Mouse (Mus musculus) left cerebral cortex, adult 9 months (tissue): ENCODE data around the gene Arid5b.
"Not testable (repeated sequence)": the region's sequence is repeated elsewhere in the genome, so short reads cannot be mapped to it uniquely, and the experiment has no call there.

Experiments
- DNase-seq, 2 experiments: peaks; one replicate each; pipeline ENCODE4 v3.0.0; 2022; ENCODE audit warnings: low spot score in 2 of 2

The Arid5b gene

DNA sequence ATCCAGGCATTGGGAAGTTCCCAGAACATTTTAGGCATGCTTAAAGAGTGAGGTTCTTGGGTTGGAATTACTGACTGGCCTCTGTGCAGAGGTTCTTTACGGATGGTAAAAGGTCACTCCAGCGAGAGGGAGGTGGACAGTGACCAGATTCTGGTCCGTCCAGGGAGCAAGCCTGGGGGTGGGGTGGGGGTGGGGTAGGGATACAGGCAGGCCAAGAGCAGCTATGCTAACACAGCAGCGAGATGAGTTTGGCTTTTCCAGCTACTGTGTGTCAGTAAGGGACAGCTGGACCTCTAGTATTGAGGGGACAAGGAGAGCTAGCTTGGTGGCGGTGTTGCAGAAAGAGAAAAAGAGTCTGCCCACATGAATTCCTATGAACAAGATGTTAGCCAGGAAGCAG lies 167.9 kb downstream of the Arid5b start:
- no peak for DNase-seq

DNA sequence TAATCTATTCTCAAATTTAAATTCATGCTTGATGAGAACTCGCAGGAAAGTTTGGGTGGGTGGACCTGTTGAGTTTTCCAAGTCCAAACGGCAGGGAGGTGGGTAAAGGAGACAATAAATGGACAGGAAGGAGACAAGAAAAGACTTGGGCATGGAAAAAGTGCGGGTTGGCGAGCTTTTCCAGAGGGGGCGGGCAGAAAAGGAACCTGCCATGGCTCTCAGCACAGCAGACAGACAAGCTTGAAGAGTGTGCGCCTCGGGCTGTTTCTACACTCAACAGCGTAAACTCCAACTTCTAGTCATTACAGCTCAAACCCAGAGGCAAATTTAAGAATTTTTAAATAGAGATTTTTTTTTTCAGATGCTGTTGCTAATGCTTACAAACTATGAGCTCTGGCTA lies 168.4 kb downstream of the Arid5b start:
- DNase-seq, result no peak

DNA sequence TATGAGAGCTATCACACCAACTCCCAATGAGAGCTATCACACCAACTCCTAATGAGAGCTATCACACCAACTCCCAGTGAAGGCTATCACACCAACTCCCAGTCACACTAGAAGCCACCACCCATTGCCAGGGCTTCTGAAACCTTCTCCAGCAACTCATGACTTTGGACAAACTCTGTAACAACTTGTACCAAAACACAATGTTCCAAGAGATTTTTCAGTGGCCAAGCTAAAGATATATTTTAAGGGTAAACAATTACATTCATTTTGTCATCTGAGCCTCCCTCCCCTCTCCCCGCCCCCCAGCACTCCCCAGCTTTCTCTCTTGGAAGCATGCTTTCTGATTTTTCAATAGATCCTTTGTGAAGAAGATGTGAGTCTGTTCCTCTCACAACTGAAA lies 168.9 kb downstream of the Arid5b start:
- no peak for DNase-seq

DNA sequence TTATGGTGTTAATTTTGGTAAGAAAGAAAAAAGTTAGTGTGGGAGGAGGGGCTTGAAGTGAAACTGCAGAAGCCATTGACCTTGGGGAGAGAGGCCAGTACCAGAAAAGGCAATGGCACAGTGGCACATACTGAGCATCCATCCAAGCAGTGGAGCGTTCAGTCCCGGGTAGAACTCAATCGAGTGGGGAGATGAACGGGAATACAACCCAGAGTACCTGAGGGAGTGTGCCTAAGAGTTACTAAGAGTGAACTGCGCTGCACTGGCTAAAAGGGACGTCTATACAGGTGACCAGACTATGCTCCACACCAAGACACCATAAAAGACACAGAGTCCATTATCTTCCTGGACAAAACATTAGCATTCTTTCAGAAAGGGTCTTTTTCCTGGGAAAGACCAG lies 170.8 kb downstream of the Arid5b start:
- no peak for DNase-seq

DNA sequence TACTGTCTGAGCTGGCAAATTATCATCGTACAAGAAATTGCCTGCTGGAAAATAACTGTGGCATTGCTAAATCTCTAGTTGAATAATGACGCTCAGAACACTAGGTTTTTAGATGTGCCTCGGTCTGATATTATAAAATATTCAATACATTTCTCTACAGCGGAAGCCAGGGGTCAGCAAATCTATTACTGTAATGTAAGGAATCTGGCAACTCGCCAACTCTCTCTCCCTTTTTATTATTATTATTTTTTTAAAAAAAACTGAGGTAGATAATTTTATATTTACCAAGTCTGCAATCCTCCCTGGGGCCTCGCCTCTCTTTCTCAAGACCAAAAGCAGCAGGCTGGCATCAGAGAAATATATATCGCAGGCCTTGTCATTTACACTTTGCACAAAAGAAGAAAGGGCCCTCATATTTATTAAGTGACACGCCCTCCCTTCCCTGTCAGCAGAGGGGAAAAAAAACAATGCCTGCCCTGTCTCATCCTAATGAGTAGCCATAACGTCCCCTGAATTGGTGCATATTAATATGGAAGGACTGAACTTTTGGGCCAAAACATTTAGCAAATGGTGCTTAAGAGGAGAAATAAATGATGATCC lies 172.1 kb downstream of the Arid5b start:
- DNase-seq, result no peak

DNA sequence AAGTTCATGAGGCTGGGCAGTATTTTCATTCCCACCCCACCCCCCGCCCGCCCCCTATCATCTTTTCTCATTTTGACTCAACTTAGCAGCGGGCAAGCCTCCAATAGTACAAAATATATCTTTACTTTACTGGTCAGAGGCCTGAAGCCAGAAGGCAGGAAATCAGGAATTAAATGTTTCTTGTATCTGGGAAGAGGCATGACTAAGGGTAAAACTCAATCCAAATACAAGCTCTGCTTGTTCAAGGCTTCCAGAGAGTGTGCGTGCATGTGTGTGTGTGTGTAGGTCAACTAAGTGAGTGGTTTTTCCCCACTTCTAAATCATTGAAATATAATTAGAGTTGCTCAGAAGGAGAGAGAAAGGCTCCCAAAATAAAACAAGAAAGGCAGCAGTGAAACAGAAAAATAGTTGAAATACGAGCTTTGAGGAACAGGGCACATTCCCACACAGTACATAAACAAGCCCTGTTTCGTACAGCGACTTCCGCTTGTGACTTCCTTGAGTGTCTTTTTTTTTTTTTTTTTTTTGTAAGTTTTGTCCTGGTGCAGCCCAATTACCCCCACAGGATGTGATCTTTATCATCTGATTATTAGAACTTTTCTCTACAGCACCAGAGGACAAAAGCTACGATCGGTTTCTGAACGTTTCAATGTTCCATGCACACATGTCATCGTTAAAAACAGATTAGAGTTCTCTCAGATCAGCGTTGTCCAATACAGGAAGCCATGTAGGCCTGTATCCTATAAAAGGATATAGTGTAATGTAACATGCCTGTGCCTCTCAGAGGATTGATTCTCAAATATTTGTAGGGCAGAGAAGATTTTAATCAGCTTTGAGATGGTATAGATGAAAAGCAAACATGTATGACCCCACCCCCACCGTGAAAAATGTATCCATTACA lies 173.4 kb downstream of the Arid5b start:
- no peak for DNase-seq

DNA sequence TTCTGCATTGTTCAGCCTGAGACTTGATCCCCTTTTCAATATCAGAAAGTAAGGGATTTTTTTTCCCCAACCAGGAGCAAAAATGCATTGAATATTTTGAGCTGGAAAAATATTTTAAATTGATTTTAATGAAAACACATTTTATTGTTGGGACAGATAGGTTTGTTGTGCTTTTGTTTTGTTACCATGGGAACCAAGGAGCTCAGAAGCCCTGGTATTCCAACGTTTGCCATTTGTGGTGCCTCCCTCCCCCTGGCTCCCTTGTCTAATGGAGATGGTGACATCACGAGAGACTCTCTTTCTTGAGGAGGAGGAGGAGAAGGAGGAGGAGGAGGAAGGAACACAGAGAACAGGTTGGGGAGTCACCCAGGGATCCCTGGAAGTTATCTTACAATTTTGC lies 174.1 kb downstream of the Arid5b start:
- no peak for DNase-seq

DNA sequence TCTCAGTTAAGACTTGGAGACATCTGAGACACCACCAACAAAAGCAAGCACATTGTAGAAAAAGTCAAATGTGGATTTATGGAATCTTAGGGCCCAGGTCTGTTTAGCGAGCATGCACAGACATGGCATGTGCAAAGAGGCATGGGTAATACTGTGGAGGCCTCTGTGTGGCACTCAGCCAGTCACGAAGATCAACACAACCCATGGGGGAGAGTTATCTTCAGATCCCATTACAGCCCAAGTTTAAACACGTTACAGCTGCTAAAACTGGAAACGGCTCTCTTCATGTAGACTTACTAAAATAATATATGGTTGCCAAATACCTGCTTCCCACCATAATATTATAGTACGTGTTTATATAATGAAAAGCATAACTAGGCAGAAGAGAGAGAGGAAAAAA lies 174.6 kb downstream of the Arid5b start:
- no peak for DNase-seq

DNA sequence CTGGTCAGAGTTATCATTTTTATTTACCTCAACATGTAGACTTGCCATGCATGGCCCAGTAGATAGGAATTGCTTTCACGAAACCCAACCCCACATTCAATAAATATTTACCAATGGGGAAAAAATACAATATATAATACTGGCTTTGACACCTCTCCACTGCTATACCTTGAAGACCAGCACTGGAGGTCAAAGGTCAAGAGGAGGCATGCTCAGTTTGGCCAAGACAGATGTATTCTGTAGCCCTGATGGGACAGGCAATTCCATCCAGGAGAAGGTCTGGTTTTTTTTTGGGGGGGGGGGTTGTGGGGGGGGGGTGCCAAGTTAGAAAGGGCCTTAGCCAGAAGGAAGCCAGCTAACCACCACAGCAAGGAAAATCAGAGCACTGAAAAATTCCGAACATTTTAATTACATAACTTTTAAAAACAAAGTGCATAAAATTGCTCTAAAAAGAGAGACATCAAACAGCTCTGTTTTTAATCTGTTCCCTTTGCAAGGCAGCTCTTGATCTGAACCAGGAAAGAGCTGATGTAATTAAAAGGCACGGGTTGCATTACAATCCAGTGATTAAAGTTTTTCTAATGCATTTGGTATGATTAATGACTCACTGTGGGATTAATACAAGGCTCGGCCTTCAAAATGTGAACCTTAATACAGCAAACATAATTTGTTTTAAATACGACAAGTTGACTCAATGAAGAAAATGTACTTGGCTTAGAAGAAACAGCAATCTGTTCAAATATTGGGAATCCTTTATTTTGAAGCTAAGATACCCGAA lies 175.3 kb downstream of the Arid5b start:
- no peak for DNase-seq

DNA sequence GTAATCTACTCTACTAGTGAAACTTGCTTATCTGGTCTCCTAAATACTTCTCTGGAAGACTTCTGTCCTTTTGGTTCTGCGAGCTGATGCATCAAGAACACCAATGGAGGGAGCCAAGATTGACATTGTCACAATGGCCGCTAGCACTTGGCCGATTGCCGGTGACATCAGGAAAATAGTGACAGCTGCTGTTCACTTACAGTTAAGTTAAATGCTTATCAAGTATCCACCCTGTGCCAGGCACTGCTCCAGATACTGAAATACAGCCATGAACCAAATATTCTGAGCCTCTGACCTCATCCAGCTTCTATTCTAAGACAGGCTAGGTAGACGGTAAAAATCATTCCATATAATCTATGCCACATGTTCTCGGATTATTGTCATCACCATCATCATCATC lies 176.0 kb downstream of the Arid5b start:
- no peak for DNase-seq

DNA sequence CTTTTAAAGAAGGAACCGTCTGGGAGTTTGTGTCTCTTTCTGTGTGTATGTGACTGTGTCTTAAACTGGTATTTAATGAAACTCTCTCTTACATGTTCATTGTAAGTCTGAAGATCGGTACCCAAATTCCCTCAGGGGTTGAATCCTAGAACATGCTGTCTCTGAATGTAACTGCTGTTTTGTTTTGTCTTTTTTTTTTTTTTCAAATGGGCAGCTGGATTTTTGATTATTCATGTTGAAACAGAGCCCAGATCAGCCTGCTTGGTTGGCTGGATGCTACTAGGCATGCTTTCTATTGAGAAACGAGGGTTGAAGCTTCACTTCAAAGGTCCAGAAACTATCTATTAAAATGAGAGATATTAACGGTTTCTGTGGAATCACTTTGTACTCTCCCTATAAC lies 177.3 kb downstream of the Arid5b start:
- DNase-seq, result no peak

DNA sequence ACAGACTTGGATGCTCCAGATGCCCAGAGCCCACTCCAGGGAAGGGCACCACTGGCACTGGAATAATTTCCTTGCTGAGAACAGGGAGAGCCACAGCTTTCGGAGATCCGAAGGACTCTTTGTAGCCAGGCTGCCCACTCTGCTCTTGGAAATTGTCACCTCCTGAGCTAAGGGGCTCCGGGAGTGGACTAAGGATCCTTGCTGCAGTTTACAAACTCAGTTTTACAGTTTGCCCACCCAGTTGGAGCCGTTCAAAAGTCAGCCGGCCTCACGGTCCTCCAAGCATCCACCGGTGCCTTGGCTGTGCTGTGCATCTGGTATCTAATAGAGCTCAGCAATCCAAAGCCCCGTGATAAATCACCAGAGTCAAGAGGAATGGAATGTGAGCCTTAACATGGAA lies 178.0 kb downstream of the Arid5b start:
- DNase-seq, result no peak

DNA sequence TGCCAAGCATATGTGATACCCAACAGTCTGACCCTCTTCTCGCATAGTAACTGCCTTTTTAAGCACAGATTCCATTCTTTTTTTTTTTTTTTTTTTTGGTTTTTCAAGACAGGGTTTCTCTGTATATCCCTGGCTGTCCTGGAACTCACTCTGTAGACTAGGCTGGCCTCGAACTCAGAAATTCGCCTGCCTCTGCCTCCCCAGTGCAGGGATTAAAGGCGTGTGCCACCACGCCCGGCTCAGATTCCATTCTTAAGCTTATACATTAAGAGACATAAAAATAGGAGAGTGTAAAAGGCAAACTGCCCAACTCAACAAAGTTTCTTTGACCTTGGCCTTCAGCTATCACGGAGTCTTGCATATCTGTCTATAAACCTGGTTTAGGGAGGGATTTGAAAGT lies 178.7 kb downstream of the Arid5b start:
- not testable (repeated sequence) for DNase-seq

DNA sequence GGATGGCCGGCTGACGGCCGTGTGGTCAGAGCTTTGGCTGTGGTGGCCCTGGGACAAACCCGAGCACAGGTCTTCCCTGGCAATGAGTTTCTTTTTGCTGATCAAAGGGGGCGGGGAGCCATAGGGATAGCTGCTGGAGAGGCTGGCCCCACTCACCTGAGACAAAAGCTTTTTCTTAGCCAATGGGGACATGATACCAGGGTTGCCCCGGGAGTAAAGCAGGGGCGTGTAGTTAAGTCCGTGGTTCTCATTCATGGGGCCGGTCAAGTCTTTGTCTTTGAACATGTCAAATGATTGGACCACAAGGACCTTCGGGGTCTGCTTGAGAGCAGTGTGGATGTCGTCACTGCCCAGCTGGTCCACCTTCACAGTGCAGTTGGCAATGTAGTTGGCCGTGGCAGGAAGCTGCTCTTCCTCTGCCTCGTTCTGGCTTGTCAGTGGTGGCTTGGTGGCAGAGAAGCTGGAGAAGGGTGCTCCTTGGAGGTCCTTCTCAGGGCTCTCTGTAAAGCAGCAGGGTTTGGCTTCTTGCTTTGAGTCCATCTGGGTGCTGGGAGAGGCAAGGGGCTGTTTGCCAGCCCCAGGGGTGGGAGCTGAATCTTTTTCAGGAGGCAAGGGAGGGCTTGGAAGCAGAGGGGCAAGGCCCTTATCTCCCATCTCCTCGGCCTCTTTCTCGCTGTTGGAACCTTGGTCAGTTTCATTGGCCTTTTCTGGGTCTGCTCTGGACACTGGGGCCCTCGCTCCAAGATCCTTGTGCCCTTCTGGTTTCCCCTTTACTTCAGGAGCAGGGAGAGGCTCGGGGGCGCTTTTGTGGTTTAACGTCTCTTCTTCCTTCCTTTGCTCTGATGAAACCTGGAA lies 180.5 kb downstream of the Arid5b start:
- DNase-seq, result no peak

DNA sequence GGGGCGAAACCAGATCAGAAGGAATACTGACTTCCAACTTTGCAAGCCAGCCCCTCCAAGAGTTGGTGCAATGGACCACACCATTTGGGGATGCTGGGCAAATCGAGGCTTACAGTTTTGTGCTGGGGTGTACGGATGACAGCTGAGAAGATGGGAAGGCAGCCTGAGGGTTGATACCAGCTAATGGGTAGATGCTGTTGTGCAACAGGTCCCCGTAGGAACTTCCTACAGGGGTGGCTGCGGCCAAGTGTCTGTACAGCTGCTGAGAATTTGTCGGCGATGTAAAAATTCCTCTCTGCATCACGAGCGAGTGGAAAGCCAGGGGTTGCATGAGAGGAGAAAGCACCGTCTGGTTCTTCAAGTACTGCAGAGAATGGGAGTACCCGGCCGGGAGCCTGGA lies 182.1 kb downstream of the Arid5b start:
- DNase-seq, result no peak

DNA sequence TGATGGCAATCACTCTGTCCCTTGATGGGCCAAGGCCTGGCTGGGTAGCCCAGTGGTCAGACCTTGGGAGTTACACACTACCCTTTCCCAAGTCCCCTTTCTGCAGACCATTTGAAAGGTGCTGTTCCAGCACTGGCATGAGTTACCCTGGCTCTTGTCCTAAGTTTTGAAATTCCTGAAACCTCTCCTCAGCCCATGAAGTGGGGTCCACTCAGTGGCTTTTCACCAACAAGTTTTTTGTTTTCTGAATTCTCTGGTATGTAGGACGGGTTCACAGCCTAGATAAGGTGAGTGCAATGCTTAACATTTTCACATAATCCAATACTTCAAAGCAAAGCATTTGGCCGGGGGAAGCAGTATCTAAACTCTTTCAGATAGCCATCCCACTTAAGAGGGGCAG lies 183.4 kb downstream of the Arid5b start:
- no peak for DNase-seq

DNA sequence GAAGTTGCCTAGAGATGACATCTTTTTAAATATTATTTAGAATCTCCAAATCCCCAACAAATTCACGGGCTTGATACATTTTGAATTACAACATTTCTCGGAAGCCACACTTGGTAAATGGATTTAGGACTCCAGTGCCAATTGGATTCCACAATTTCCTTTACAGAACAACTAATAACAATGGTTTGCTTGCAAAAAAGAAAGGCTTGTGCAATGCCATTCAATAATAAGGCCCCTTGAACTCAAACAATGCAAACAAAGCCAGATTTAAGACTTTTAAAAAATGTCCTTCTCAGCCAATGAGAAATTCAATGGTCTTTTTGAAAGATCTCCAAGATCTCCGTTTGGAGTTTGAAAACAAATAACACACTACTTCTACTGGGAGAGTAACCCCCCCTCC lies 185.0 kb downstream of the Arid5b start:
- no peak for DNase-seq

DNA sequence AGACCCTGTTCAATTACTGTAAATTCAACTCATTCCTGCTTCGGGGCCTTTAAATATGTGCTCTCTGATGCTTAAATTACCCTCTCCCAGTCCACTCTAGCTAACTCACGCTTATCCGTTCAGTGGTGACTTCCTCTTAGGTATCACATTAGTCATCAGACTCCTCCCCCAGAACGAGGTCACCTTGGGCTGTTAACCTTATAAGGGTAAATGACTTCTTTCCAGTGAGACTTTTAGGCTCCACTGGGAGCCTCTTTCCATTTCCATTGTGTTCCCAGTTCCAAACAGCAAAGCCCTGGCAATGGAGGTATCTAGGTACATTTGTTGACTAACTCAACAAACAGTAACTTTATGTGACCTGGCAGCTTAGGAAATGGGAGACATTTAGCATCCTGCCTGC lies 186.7 kb downstream of the Arid5b start:
- no peak for DNase-seq

DNA sequence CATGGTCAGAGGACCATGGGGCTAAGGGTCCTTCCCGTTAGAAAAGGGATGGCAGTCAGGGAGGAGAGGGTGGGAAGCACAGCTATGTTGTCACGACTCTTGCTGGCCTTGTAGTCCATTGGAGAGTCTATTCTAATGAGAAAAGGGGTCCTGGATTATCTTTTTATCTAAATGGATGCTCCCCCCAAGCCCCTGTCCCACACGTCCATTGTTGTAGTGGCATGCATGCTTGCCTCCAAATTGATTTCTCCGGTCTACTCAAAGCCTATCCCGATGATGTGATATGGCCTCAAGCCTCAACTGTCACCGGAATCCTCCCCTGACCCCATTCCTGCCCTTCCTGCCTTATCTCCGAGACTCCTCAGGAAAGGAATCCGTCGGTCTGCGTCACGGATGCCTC lies 187.5 kb downstream of the Arid5b start:
- no peak for DNase-seq

DNA sequence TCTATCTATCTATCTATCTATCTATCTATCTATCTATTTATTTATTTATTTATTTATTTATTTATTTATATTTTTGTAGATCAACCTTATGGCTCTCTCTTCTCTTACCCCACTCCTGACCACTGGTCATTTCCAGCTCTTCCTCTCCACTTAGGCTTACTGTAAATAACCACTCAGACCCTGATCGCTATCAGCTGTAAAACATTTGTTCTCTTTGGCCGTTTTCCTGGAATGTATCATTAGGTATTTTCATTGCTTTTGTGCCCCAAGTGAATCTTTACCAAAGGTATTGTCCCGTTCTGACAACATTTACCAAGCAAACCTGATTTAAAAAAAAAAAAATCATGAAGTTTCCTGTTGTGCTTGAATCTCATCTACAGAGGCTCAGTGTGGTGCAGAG lies 188.0 kb downstream of the Arid5b start:
- DNase-seq, result no peak

DNA sequence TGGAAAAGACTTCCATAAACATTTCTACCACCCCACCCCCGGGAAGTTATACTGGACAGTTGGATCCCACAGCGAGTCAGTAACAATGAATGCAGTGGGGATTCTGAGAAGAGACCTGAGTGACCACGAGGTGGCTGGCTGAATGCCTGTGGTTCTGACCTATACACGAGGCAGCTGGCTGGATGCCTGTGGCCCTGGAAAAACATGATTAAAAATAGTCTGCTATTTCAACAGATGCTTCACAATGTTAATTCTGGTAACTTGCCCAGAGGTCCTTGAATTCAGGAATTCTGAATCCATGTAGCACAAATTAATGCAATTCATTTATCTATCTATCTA lies 188.4 kb downstream of the Arid5b start:
- no peak for DNase-seq
